Mouse (Mus musculus): ENCODE measurements at regions not wholly inside any gene's neighbourhood (a gene's known extent, or its start where the extent isn't known, plus 50 kb on each side); places are given as distances from the start of the nearest gene placed in this dataset.

- DNase-seq (ENCODE audit: low read depth, low spot score): no peak
Observed at GRCm38 (mm10) chr7:124455659-124456058, 473.0 kb downstream of the Hs3st4 start.

GRCm38 (mm10) chr7:124487326-124487725 lies 504.7 kb downstream of the Hs3st4 start:
- no peak for DNase-seq (ENCODE audit: low read depth, low spot score)

- no peak for DNase-seq (ENCODE audit: low read depth, low spot score)
Observed at GRCm38 (mm10) chr7:124491109-124491793, 508.6 kb downstream of the Hs3st4 start.

- DNase-seq (ENCODE audit: low read depth, low spot score): no peak
Observed at GRCm38 (mm10) chr7:124491851-124492390, 509.3 kb downstream of the Hs3st4 start.

GRCm38 (mm10) chr7:124500636-124501035 lies 518.0 kb downstream of the Hs3st4 start:
- DNase-seq (ENCODE audit: low read depth, low spot score): no peak

- DNase-seq (ENCODE audit: low read depth, low spot score): no peak
Observed at GRCm38 (mm10) chr7:124502760-124503159, 520.1 kb downstream of the Hs3st4 start.

- no peak for DNase-seq (ENCODE audit: low read depth, low spot score)
Observed at GRCm38 (mm10) chr7:124549038-124549437, 566.4 kb downstream of the Hs3st4 start.

- no peak for DNase-seq (ENCODE audit: low read depth, low spot score)
Observed at GRCm38 (mm10) chr7:124557213-124557612, 574.5 kb downstream of the Hs3st4 start.

- DNase-seq (ENCODE audit: low read depth, low spot score): no peak
Observed at GRCm38 (mm10) chr7:124570804-124571203, 588.1 kb downstream of the Hs3st4 start.

GRCm38 (mm10) chr7:124573666-124574065 lies 591.0 kb downstream of the Hs3st4 start:
- DNase-seq (ENCODE audit: low read depth, low spot score): no peak

GRCm38 (mm10) chr7:124581342-124581741 lies 598.7 kb downstream of the Hs3st4 start:
- DNase-seq (ENCODE audit: low read depth, low spot score): no peak

- DNase-seq (ENCODE audit: low read depth, low spot score): no peak
Observed at GRCm38 (mm10) chr7:124585296-124585695, 602.6 kb downstream of the Hs3st4 start.

- DNase-seq (ENCODE audit: low read depth, low spot score): no peak
Observed at GRCm38 (mm10) chr7:124591369-124591768, 608.7 kb downstream of the Hs3st4 start.

GRCm38 (mm10) chr7:124593462-124593861 lies 610.8 kb downstream of the Hs3st4 start:
- DNase-seq (ENCODE audit: low read depth, low spot score): no peak

- DNase-seq (ENCODE audit: low read depth, low spot score): no peak
Observed at GRCm38 (mm10) chr7:124600767-124601166, 618.1 kb downstream of the Hs3st4 start.

GRCm38 (mm10) chr7:124604581-124604980 lies 621.9 kb downstream of the Hs3st4 start:
- DNase-seq (ENCODE audit: low read depth, low spot score): no peak

- DNase-seq (ENCODE audit: low read depth, low spot score): no peak
Observed at GRCm38 (mm10) chr7:124605978-124606377, 623.3 kb downstream of the Hs3st4 start.

GRCm38 (mm10) chr7:124607061-124607460 lies 624.4 kb downstream of the Hs3st4 start:
- no peak for DNase-seq (ENCODE audit: low read depth, low spot score)

- no peak for DNase-seq (ENCODE audit: low read depth, low spot score)
Observed at GRCm38 (mm10) chr7:124610437-124610836, 627.8 kb downstream of the Hs3st4 start.

GRCm38 (mm10) chr7:124647131-124647530 lies 664.5 kb downstream of the Hs3st4 start:
- DNase-seq (ENCODE audit: low read depth, low spot score): no peak

- DNase-seq (ENCODE audit: low read depth, low spot score): no peak
Observed at GRCm38 (mm10) chr7:124667180-124667968, 684.7 kb downstream of the Hs3st4 start.

- no peak for DNase-seq (ENCODE audit: low read depth, low spot score)
Observed at GRCm38 (mm10) chr7:124668058-124668457, 685.4 kb downstream of the Hs3st4 start.

GRCm38 (mm10) chr7:124670477-124670876 lies 687.8 kb downstream of the Hs3st4 start:
- no peak for DNase-seq (ENCODE audit: low read depth, low spot score)

Data from c-Kit-negative CD71-positive TER-119-positive erythroid progenitor cells, embryonic 14.5 days (primary cell).